Mouse (Mus musculus) forebrain, postnatal 0 days (tissue): ENCODE results near the gene Zdhhc22. TPM values are rescaled to one million over a fixed set of nuclear protein-coding genes. Genes with fewer than 3 reads are reported as not detected.

ENCODE experiments used
- ATAC-seq: fragments of 200-750 bp; cut with Nextera tagmentation; 2 replicates; pipeline ENCODE4 v1.8.0; 2017; ENCODE audit warnings: mild to moderate bottlenecking, moderate library complexity
- DNase-seq: peaks from one replicate; pipeline ENCODE4 v3.0.0-alpha.2; 2015
- H3K27ac ChIP-seq: fragments of 300-500 bp; sonication (generic); 2 replicates; pipeline ENCODE4 v1.5.1; 2014; ENCODE audit warnings: low read depth, mild to moderate bottlenecking, antibody characterized with exemption, low read length, moderate library complexity, mixed read lengths
- H3K27me3 ChIP-seq: fragments of 300-500 bp; sonication (generic); 2 replicates; pipeline ENCODE4 v1.6.1; 2014; ENCODE audit warnings: mild to moderate bottlenecking, low read length, mixed read lengths; ENCODE audit not compliant: insufficient read depth
- H3K36me3 ChIP-seq: fragments of 300-500 bp; sonication (generic); 2 replicates; pipeline ENCODE4 v1.6.1; 2014; ENCODE audit warnings: mild to moderate bottlenecking, moderate library complexity; ENCODE audit not compliant: insufficient read depth
- H3K4me1 ChIP-seq: fragments of 300-500 bp; sonication (generic); 2 replicates; pipeline ENCODE4 v1.6.1; 2014; ENCODE audit warnings: antibody characterized with exemption; ENCODE audit not compliant: insufficient read depth
- H3K4me2 ChIP-seq: fragments of 300-500 bp; sonication (generic); 2 replicates; pipeline ENCODE4 v1.6.1; 2014; ENCODE audit warnings: low read depth, mild to moderate bottlenecking, moderate library complexity
- H3K4me3 ChIP-seq: fragments of 300-500 bp; sonication (generic); 2 replicates; pipeline ENCODE4 v1.5.1; 2014; ENCODE audit warnings: low read depth, low read length, mixed read lengths
- H3K9ac ChIP-seq: fragments of 300-500 bp; sonication (generic); 2 replicates; pipeline ENCODE4 v1.6.1; 2014; ENCODE audit warnings: mild to moderate bottlenecking
- H3K9me3 ChIP-seq: fragments of 300-500 bp; sonication (generic); 2 replicates; pipeline ENCODE4 v1.6.1; 2016; ENCODE audit warnings: low read length
- CTCF ChIP-seq: sonication (generic); IDR thresholded peaks from 2 replicates; pipeline ENCODE4 v1.5.1; 2016; ENCODE audit warnings: antibody characterized with exemption, control low read depth, low read depth
- WGBS: fragments of 180-500 bp; shearing (Covaris S2); extraction: QIAGEN DNeasy Blood & Tissue Kit; methylation state at CpG from one replicate; pipeline ENCODE4 v1.1.7; 2014; 5-methylcytosine and 5-hydroxymethylcytosine counted together
- polyA plus RNA-seq: library from polyadenylated mRNA; unstranded; fragments of >200 nt; fragmentation: Nextera tagmentation; extraction: Ambion mirVana; gene quantifications from 2 replicates; pipeline ENCODE4 v1.2.1, GENCODE M21; 2015
- total RNA-seq: library from RNA; depleted of rRNA; stranded (reverse); fragments of >200 nt; gene quantifications from 2 replicates; pipeline ENCODE4 v1.2.3, GENCODE M21; 2014

The Zdhhc22 gene
- total and polyA plus RNA-seq, 2 experiments from 2014 or later, result 12.5 to 21.7 TPM

DNA sequence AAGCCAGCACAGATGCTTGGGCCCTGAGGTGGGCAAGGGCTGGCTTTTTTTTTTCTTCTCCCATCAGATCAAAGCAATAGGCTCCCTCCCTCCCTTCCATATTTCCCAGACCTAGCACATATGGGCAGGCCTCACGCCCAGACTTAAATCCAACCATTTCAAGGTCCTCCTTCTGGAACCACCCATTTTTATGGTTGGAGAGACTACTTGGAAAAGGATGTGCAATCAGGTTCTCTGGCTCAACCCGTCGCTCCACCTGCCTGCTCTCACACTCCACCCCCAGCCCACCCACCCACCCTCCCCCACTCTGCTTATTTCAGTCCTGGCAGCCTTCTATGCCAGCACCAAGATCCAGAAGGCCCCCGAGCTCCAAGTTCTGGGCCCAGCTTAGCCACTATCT, 3.7 kb downstream of the Zdhhc22 start:
- whole genome bisulfite sequencing, result 55% methylated on average over 4 of the region's 4 CpGs
- no peaks in the 10 kb centered on the region for H3K27me3 ChIP-seq
- no peaks in the 10 kb centered on the region for H3K36me3 ChIP-seq
- no peak overlapping the region for H3K27ac ChIP-seq
- no peak overlapping the region for H3K4me2 ChIP-seq
- DNase-seq (no peak), ATAC-seq (no peak)
- H3K4me1 ChIP-seq, result peaks cover 15% of the 10 kb centered on the region
- no peak overlapping the region for H3K4me3 ChIP-seq
- TF ChIP-seq CTCF, result no peak
- no peaks in the 10 kb centered on the region for H3K9me3 ChIP-seq
- H3K9ac ChIP-seq, result no peak overlapping the region

DNA sequence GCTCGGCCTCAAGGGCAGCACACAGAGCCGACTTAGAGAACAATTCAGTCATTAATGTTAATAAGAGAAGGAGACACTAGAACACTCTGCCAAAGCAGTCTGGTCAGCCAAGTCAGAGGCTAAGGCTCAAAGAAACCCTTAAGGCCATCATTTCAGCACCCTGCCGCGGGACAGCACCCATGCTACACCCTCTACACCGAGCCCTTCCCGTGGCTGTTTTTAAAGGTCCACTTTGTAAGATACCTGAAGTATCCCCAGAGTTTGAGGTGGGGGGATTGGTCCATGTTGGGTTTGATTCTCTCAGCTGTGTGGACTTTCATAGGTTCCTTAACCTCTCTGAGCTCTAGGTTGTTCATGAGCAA, 6.1 kb downstream of the Zdhhc22 start:
- peak overlapping the region; percentile 40; the same call in 1 of the 2 replicates for H3K4me2 ChIP-seq
- TF ChIP-seq CTCF, result no peak

DNA sequence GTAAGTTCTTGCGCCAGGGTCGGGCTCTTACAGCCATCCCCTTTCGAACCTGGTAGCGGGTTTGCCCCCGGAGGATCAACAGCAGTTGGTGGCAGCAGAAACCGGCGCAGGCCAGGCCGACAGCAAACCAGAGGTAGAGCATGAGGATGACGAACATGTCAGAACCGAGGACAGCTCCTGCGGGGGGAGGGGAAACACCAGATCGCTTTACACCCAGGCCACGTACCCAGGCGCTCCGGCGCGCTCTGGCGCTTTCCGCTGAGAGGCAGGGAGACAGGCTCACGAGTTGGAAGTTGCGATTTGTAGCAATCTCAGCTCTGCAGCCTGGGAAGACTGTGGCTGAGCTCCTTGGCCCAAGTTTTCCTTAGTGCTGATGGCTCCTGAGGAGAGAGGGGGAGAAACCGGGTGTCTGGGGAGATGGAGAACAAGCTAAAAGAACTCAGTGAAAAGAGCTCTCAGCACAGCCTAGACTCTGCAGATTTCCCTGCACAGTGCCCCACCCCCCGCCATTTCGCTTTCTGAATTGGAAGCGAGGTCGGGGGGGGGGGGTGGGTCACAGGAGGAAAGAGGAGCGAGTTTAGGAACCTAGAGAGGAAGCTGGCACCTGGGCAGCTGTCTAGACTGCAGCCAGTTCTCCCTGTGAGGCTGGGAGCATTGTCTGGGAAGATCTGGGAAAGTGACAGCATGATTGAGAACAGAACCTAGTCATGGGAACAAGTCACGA, 6.6 kb downstream of the Zdhhc22 start:
- 3% methylated on average over 28 of the region's 28 CpGs for WGBS
- 0 out of 2 replicates have a peak, but pooled peaks cover 6% of the 10 kb centered on the region for H3K4me1 ChIP-seq
- H3K4me3 ChIP-seq, result no peak overlapping the region; the same call in 1 of the 2 replicates
- DNase-seq (peak; percentile 72), ATAC-seq (peak; percentile 84)
- no peak for TF ChIP-seq CTCF
- no peaks in the 10 kb centered on the region for H3K27me3 ChIP-seq
- peak overlapping the region; percentile 40 for H3K4me2 ChIP-seq
- 0 out of 2 replicates have a peak overlapping the region, but pooled peaks have one; percentile 30 for H3K27ac ChIP-seq
- no peaks in the 10 kb centered on the region for H3K36me3 ChIP-seq
- peak overlapping the region; percentile 25; the same call in 1 of the 2 replicates for H3K9ac ChIP-seq
- H3K9me3 ChIP-seq, result no peaks in the 10 kb centered on the region

More for the DNA sequence above, 6.1 kb downstream of the Zdhhc22 start:
- no peaks in the 10 kb centered on the region for H3K9me3 ChIP-seq
- H3K4me3 ChIP-seq, result no peak overlapping the region
- no peaks in the 10 kb centered on the region for H3K27me3 ChIP-seq
- DNase-seq (no peak), ATAC-seq (no peak)
- 8% methylated on average over 6 of the region's 6 CpGs for WGBS
- no peaks in the 10 kb centered on the region for H3K36me3 ChIP-seq
- no peak overlapping the region for H3K27ac ChIP-seq
- H3K4me1 ChIP-seq, result peaks cover 9% of the 10 kb centered on the region; the same call in 1 of the 2 replicates
- H3K9ac ChIP-seq, result no peak overlapping the region

DNA sequence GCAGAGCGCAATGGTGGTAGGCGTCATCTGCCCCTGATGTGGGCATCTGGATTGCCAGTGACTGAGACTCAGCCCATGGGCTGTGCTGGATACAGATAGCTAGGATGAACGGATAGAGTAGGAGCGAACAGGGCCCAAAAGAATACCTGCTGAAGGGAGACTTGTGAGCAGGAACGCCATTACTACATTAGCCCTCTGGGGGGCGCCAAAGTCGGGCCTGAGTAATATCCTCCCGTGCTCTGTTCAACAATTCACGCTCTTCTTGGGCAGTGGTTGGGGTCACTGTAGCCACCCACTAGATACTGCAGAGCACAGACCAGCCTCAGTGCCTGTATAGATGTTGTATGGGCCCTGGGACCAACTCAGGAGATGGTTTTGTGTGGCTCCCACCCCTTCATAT, 9.1 kb downstream of the Zdhhc22 start:
- Histone ChIP-seq H3K36me3 (no peaks in the 10 kb centered on the region), H3K27me3 (no peaks in the 10 kb centered on the region), H3K9ac (no peak overlapping the region), H3K4me3 (no peak overlapping the region), H3K4me2 (no peak overlapping the region), H3K9me3 (no peaks in the 10 kb centered on the region), H3K4me1 (0 out of 2 replicates have a peak, but pooled peaks cover 6% of the 10 kb centered on the region), H3K27ac (no peak overlapping the region)
- 29% methylated on average over 9 of the region's 9 CpGs for WGBS
- DNase-seq (no peak), ATAC-seq (no peak)
- peak; percentile 60 for TF ChIP-seq CTCF

DNA sequence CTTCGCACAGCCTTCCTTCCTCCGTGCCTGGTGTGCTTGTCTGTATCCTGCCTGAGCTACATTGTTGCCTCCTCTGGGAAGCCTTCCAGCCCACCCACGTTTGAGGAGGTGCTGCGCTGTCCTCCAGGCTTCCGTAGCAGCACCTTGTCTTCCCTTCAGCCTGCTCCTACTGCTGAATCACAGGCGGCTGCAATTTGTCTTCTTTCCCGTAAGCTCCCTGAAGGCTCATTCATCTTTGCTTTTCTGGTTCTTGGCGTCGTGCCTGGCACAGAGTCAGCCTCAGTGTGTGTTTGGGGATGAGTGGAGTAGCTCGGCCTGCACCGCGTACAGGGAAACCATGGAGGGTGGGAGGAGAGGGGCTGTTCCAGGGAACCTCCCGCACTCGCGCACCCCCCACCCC, 12.4 kb downstream of the Zdhhc22 start:
- no peak overlapping the region for H3K4me3 ChIP-seq
- H3K36me3 ChIP-seq, result no peaks in the 10 kb centered on the region
- peaks cover 5% of the 10 kb centered on the region for H3K4me1 ChIP-seq
- ATAC-seq (no peak), DNase-seq (no peak)
- H3K9me3 ChIP-seq, result no peaks in the 10 kb centered on the region
- no peak overlapping the region for H3K4me2 ChIP-seq
- no peaks in the 10 kb centered on the region for H3K27me3 ChIP-seq
- H3K9ac ChIP-seq, result no peak overlapping the region
- no peak for TF ChIP-seq CTCF
- WGBS, result 13% methylated on average over 15 of the region's 15 CpGs
- no peak overlapping the region for H3K27ac ChIP-seq

DNA sequence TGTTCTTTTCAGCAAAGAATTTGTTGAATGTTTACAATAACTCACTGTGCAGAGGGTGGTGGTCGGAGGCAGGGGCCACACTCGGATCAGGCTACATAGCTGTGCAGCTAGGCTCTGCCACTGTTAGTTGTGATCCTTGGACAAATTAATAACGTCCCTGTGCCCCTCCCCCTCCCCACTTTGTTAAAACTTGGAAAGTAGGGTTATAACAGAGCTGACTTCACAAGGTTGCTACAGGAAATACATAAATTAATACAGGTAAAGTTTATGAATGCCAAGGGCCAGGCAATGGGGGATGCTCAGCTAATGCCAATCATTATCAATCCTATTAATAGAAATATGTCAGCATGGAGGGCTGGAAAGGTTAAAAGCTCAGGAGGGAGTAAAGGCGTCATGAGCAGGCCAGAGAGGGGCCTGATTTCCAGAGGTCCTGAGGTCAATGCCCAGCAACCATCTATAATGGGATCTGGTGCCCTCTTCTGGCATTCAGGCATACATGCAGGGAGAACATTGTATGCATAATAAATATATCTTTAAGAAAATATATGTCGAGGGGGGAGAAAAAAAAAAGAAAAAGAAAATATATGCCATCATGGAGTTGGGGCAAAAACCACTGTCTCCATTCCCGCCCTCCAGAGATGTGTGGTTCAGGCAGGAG, 13.6 kb downstream of the Zdhhc22 start:
- H3K36me3 ChIP-seq, result no peaks in the 10 kb centered on the region; the same call in 1 of the 2 replicates
- no peak for ATAC-seq
- H3K27ac ChIP-seq, result no peak overlapping the region
- no peaks in the 10 kb centered on the region for H3K27me3 ChIP-seq
- no peaks in the 10 kb centered on the region for H3K9me3 ChIP-seq
- no peak for DNase-seq
- no peak overlapping the region for H3K4me3 ChIP-seq
- WGBS, result 69% methylated on average over 6 of the region's 6 CpGs
- H3K4me2 ChIP-seq, result no peak overlapping the region
- H3K9ac ChIP-seq, result no peak overlapping the region
- peak; percentile 59 for TF ChIP-seq CTCF
- peaks cover 5% of the 10 kb centered on the region for H3K4me1 ChIP-seq

DNA sequence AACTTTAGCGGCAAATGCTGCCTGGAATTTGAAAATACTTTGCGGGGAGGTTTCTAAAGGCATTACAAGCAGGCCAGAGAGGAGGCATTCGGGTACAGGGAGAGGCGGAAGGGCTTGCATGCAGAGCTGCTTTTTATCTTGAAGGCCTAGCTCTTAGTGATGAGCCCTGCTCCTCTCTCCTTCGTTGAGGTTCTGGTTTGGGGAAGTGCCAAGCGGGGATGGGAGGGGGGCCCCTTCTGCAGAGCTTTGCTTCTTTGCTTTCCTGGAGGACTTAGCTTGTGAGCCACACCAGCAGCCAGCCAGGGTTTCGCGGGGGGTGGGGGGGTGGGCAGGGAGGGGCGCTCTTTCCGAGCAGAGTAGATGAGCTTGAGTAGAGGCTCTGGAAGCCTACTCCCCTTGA, 14.5 kb downstream of the Zdhhc22 start:
- Histone ChIP-seq H3K27me3 (no peaks in the 10 kb centered on the region), H3K4me3 (no peak overlapping the region), H3K9ac (no peak overlapping the region), H3K36me3 (no peaks in the 10 kb centered on the region; the same call in 1 of the 2 replicates), H3K4me2 (no peak overlapping the region), H3K27ac (no peak overlapping the region), H3K4me1 (peaks cover 5% of the 10 kb centered on the region), H3K9me3 (no peaks in the 10 kb centered on the region)
- 44% methylated on average over 10 of the region's 10 CpGs for WGBS
- no peak for TF ChIP-seq CTCF
- ATAC-seq (no peak), DNase-seq (no peak)
